Mouse (Mus musculus): ENCODE results near the gene Smlr1.

Smlr1 gene

GRCm38 (mm10) chr10:25499323-25500071 lies 36.6 kb downstream of the Smlr1 start:
- in situ Hi-C loops (cut with MseI, MboI), result no loop called here

GRCm38 (mm10) chr10:25488456-25488855 lies 47.6 kb downstream of the Smlr1 start:
- in situ Hi-C loops (cut with MseI, MboI), result loop anchor here (5.0 kb wide), 1 partner anchor 221 kb away; no protein-coding TSS in a partner anchor

GRCm38 (mm10) chr10:25482791-25483190 lies 53.3 kb downstream of the Smlr1 start:
- in situ Hi-C loops (cut with MseI, MboI), result no loop called here

- in situ Hi-C loops (cut with MseI, MboI), result no loop called here
These were observed 56.4 kb downstream of the Smlr1 start for GRCm38 (mm10) chr10:25479716-25480115.

Measured in mouse trophoblast stem cell (cell line).